Mouse (Mus musculus): ENCODE measurements around the gene Sec14l4. TPM values are rescaled to one million over a fixed set of nuclear protein-coding genes. Genes with fewer than 3 reads are reported as not detected.

Gene Sec14l4
- polyA plus RNA-seq, 1 experiment = 0.07 TPM

GRCm38 (mm10) chr11:4093459-4094377, 62.5 kb downstream of the Sec14l4 start:
- no peaks in the 10 kb centered on the region for H3K27me3 ChIP-seq (ENCODE audit: control insufficient read depth, insufficient read depth, low read length)
- 83% methylated on average over 18 of the region's 18 CpGs for WGBS
- no peak for TF ChIP-seq CTCF (IDR thresholded peaks at IDR 0.05; ENCODE audit: extremely low read depth, insufficient read depth, insufficient read length, insufficient replicate concordance)
- no peak for TF ChIP-seq POLR2A (IDR thresholded peaks at IDR 0.05; ENCODE audit: low read depth, low read length)
- H3K4me3 ChIP-seq (ENCODE audit: extremely low read depth, insufficient read depth, insufficient read length) = no peak overlapping the region
- no peak for DNase-seq (ENCODE audit: low read depth in 1 of 2, low spot score in 2 of 2)
- peaks cover 10% of the 10 kb centered on the region; the same call in 1 of the 2 replicates for H3K4me1 ChIP-seq (ENCODE audit: control insufficient read depth, insufficient read depth, insufficient read length)
- no peaks in the 10 kb centered on the region for H3K36me3 ChIP-seq (ENCODE audit: control insufficient read depth, insufficient read depth, low read length)
- no peak overlapping the region for H3K27ac ChIP-seq (ENCODE audit: insufficient read depth, low read length)

GRCm38 (mm10) chr11:4094378-4095170, 63.3 kb downstream of the Sec14l4 start:
- DNase-seq (ENCODE audit: low read depth in 1 of 2, low spot score in 2 of 2) = peak; percentile 66 to 67

GRCm38 (mm10) chr11:4095171-4096053, 64.2 kb downstream of the Sec14l4 start, which contains the start of gene Mtfp1:
Gene Mtfp1, minus strand, starts transcription at chr11:4095445.
- WGBS = 10% methylated on average over 34 of the region's 34 CpGs
- Histone ChIP-seq H3K27ac (ENCODE audit: insufficient read depth, low read length) (peak within 1 kb of the TSS; percentile 59), H3K4me3 (ENCODE audit: extremely low read depth, insufficient read depth, insufficient read length) (peak within 1 kb of the TSS; percentile 75), H3K36me3 (ENCODE audit: control insufficient read depth, insufficient read depth, low read length) (no peaks in the 10 kb centered on the region), H3K27me3 (ENCODE audit: control insufficient read depth, insufficient read depth, low read length) (no peaks in the 10 kb centered on the region), H3K4me1 (ENCODE audit: control insufficient read depth, insufficient read depth, insufficient read length) (peaks cover 10% of the 10 kb centered on the region; the same call in 1 of the 2 replicates)
- DNase-seq (ENCODE audit: low read depth in 1 of 2, low spot score in 2 of 2) = peak in 1 of 2 experiments; percentile 57
- TF ChIP-seq POLR2A (IDR thresholded peaks at IDR 0.05; ENCODE audit: low read depth, low read length) = no peak
- TF ChIP-seq CTCF (IDR thresholded peaks at IDR 0.05; ENCODE audit: extremely low read depth, insufficient read depth, insufficient read length, insufficient replicate concordance) = no peak

More at GRCm38 (mm10) chr11:4094378-4095170, 63.3 kb downstream of the Sec14l4 start:
- 7% methylated on average over 23 of the region's 24 CpGs for WGBS
- peaks cover 10% of the 10 kb centered on the region; the same call in 1 of the 2 replicates for H3K4me1 ChIP-seq (ENCODE audit: control insufficient read depth, insufficient read depth, insufficient read length)
- H3K27ac ChIP-seq (ENCODE audit: insufficient read depth, low read length) = no peak overlapping the region
- H3K27me3 ChIP-seq (ENCODE audit: control insufficient read depth, insufficient read depth, low read length) = no peaks in the 10 kb centered on the region
- peak overlapping the region; percentile 75 for H3K4me3 ChIP-seq (ENCODE audit: extremely low read depth, insufficient read depth, insufficient read length)
- H3K36me3 ChIP-seq (ENCODE audit: control insufficient read depth, insufficient read depth, low read length) = no peaks in the 10 kb centered on the region
- TF ChIP-seq CTCF (IDR thresholded peaks at IDR 0.05; ENCODE audit: extremely low read depth, insufficient read depth, insufficient read length, insufficient replicate concordance) (peak; percentile 64; the same call in 1 of the 2 replicates), POLR2A (IDR thresholded peaks at IDR 0.05; ENCODE audit: low read depth, low read length) (no peak)

GRCm38 (mm10) chr11:4096054-4096984, 65.1 kb downstream of the Sec14l4 start:
- DNase-seq (ENCODE audit: low read depth in 1 of 2, low spot score in 2 of 2) = peak; percentile 95 to 97
- Histone ChIP-seq H3K36me3 (ENCODE audit: control insufficient read depth, insufficient read depth, low read length) (no peaks in the 10 kb centered on the region), H3K27me3 (ENCODE audit: control insufficient read depth, insufficient read depth, low read length) (no peaks in the 10 kb centered on the region), H3K4me1 (ENCODE audit: control insufficient read depth, insufficient read depth, insufficient read length) (peaks cover 10% of the 10 kb centered on the region; the same call in 1 of the 2 replicates), H3K27ac (ENCODE audit: insufficient read depth, low read length) (peak overlapping the region; percentile 59), H3K4me3 (ENCODE audit: extremely low read depth, insufficient read depth, insufficient read length) (peak overlapping the region; percentile 41)
- 4% methylated on average over 45 of the region's 45 CpGs for WGBS
- no peak for TF ChIP-seq CTCF (IDR thresholded peaks at IDR 0.05; ENCODE audit: extremely low read depth, insufficient read depth, insufficient read length, insufficient replicate concordance)
- TF ChIP-seq POLR2A (IDR thresholded peaks at IDR 0.05; ENCODE audit: low read depth, low read length) = peak; percentile 95

GRCm38 (mm10) chr11:4097091-4097621, 65.9 kb downstream of the Sec14l4 start:
- peak in 1 of 2 experiments; percentile 18 for DNase-seq (ENCODE audit: low read depth in 1 of 2, low spot score in 2 of 2)
- TF ChIP-seq POLR2A (IDR thresholded peaks at IDR 0.05; ENCODE audit: low read depth, low read length) (no peak), CTCF (IDR thresholded peaks at IDR 0.05; ENCODE audit: extremely low read depth, insufficient read depth, insufficient read length, insufficient replicate concordance) (no peak)
- Histone ChIP-seq H3K27me3 (ENCODE audit: control insufficient read depth, insufficient read depth, low read length) (no peaks in the 10 kb centered on the region), H3K4me1 (ENCODE audit: control insufficient read depth, insufficient read depth, insufficient read length) (peaks cover 10% of the 10 kb centered on the region; the same call in 1 of the 2 replicates), H3K27ac (ENCODE audit: insufficient read depth, low read length) (peak overlapping the region; percentile 28), H3K4me3 (ENCODE audit: extremely low read depth, insufficient read depth, insufficient read length) (peak overlapping the region; percentile 41; the same call in 1 of the 2 replicates), H3K36me3 (ENCODE audit: control insufficient read depth, insufficient read depth, low read length) (no peaks in the 10 kb centered on the region)
- WGBS = 37% methylated on average over 10 of the region's 10 CpGs

Other genes with a start within 250 kb of the Sec14l4 start
- 0.05 and 0.06 TPM in 2 replicates for gene Osbp2, start 167.6 kb upstream of the Sec14l4 start, polyA plus RNA-seq (2012; rRNA removed)
- gene 4921536K21Rik, start 136.4 kb upstream of the Sec14l4 start, polyA plus RNA-seq (2012; rRNA removed) = 0.02 TPM in 1 of 2 replicates, not detected in the other
- gene Dusp18, start 136.2 kb upstream of the Sec14l4 start, polyA plus RNA-seq (2012; rRNA removed) = 0.44 and 0.48 TPM in 2 replicates
- gene Slc35e4, start 116.8 kb upstream of the Sec14l4 start, polyA plus RNA-seq (2012; rRNA removed) = 3.4 and 5.0 TPM in 2 replicates
- 62.0 and 66.0 TPM in 2 replicates for gene Tcn2, start 99.3 kb upstream of the Sec14l4 start, polyA plus RNA-seq (2012; rRNA removed)
- gene Pes1, start 67.5 kb upstream of the Sec14l4 start, polyA plus RNA-seq (2012; rRNA removed) = 33.6 and 35.5 TPM in 2 replicates
- not detected in 2 replicates for gene 4930556J24Rik, start 54.7 kb upstream of the Sec14l4 start, polyA plus RNA-seq (2012; rRNA removed)
- gene Gal3st1, start 47.8 kb upstream of the Sec14l4 start, polyA plus RNA-seq (2012; rRNA removed) = 0.34 and 0.63 TPM in 2 replicates
- gene Sec14l3, start 33.4 kb downstream of the Sec14l4 start, polyA plus RNA-seq (2012; rRNA removed) = not detected in 2 replicates
- 5.1 and 6.2 TPM in 2 replicates for gene Mtfp1, start 64.0 kb downstream of the Sec14l4 start, polyA plus RNA-seq (2012; rRNA removed)
- gene Sec14l2, start 92.0 kb downstream of the Sec14l4 start, polyA plus RNA-seq (2012; rRNA removed) = 1.9 and 2.9 TPM in 2 replicates
- gene Rnf215, start 103.7 kb downstream of the Sec14l4 start, polyA plus RNA-seq (2012; rRNA removed) = 20.6 and 26.2 TPM in 2 replicates
- 4.3 and 4.4 TPM in 2 replicates for gene Ccdc157, start 128.8 kb downstream of the Sec14l4 start, polyA plus RNA-seq (2012; rRNA removed)
- 27.9 and 31.9 TPM in 2 replicates for gene Sf3a1, start 128.9 kb downstream of the Sec14l4 start, polyA plus RNA-seq (2012; rRNA removed)
- 46.7 and 53.9 TPM in 2 replicates for gene Tbc1d10a, start 155.3 kb downstream of the Sec14l4 start, polyA plus RNA-seq (2012; rRNA removed)
- gene Castor1, start 186.8 kb downstream of the Sec14l4 start, polyA plus RNA-seq (2012; rRNA removed) = 9.9 and 11.4 TPM in 2 replicates
- 3.3 and 3.7 TPM in 2 replicates for gene Osm, start 205.0 kb downstream of the Sec14l4 start, polyA plus RNA-seq (2012; rRNA removed)
- 0.95 and 1.6 TPM in 2 replicates for gene Lif, start 226.1 kb downstream of the Sec14l4 start, polyA plus RNA-seq (2012; rRNA removed)

Data from spleen, adult 2 months (tissue).